Mouse (Mus musculus) subcutaneous adipose tissue, adult 2 months (tissue): ENCODE measurements around the gene Timd4. TPM values are rescaled to one million over a fixed set of nuclear protein-coding genes. Genes with fewer than 3 reads are reported as not detected.

Experiments used
- polyA plus RNA-seq: library from polyadenylated mRNA; depleted of rRNA; stranded (reverse); fragments of >200 nt; gene quantifications from 2 replicates; pipeline ENCODE4 v1.2.3, GENCODE M21; 2012; ENCODE audit warnings: low replicate concordance; rRNA removed

Timd4 gene
- 1.7 and 1.8 TPM in 2 replicates for polyA plus RNA-seq

GRCm38 (mm10) chr11:46810511-46810910 is at the start of gene Timd4:
Gene Timd4, plus strand, starts transcription at chr11:46810800.

Other genes with a start within 250 kb of the Timd4 start
- not detected in 2 replicates for gene BC053393, start 239.3 kb upstream of the Timd4 start, polyA plus RNA-seq
- gene Dppa1, start 181.5 kb upstream of the Timd4 start, polyA plus RNA-seq, result not detected in 2 replicates
- 1.0 TPM in 1 of 2 replicates, not detected in the other for gene Timd2, start 103.7 kb upstream of the Timd4 start, polyA plus RNA-seq
- gene Havcr1, start 75.7 kb upstream of the Timd4 start, polyA plus RNA-seq, result 0.09 TPM in 1 of 2 replicates, not detected in the other